Mouse (Mus musculus): Measurements from ENCODE around the gene Olah. TPM values are rescaled to one million over a fixed set of nuclear protein-coding genes. Genes with fewer than 3 reads are reported as not detected.

Olah gene
- polyA plus RNA-seq (2012; ENCODE audit: low replicate concordance), result not detected in 2 replicates

DNA sequence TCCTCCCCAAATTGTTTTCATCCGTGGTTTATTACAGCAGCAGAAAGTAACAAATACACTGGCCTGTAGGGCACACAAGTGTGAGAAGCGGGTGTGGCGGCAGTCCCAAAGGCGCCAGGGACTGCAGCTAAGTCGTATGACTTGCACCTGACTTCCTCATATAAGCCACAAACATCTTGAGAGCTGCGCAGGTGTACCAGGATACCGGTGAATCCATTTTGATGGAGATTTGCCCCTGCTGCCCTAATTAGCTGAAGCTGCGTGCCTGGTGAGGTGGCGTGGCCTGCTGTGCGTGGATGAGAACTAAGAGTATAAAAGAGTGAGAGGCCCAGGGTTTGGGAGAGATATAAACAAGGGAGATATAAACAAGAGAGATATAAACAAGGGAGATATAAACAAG, at the start of gene Olah:
Olah (minus strand) TSS at position 101 of the 400 bp plus-strand sequence.

DNA sequence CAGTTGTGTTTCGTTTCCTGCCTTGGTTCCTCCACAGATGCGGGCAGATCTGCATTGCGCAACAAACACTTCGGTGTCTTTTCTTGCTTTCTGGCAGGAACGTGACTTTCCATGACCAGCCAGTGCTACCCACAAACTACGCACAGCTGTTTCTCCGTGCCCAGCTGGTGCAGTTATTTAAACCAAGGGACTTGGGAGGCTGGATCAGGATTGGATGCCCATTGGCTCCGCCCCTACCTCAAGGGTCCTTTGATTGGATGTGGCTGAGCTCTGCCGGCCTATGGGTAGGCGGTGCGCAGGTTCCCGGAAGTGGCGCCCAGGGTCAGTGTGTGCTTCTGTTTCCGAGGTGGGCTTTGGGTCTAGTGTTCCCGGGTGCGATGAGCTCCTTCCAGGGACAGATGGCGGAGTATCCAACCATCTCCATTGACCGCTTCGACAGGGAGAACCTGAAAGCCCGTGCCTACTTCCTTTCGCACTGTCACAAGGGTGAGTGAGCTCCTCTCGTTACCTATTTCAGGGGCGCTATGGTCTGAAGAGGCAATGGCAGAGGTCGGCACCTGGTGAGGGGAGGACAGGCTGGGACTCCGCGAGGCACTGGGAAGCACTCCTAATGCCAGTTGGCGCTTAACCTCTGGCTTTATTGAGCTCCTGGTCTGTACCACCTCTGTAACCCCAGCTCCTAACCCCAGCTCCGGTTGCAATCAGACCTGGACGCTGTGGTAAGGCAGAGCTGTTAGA, 27.0 kb upstream of the Olah start, which contains the start of gene Dclre1c:
Dclre1c (plus strand) TSS at position 291 of the 738 bp plus-strand sequence.

DNA sequence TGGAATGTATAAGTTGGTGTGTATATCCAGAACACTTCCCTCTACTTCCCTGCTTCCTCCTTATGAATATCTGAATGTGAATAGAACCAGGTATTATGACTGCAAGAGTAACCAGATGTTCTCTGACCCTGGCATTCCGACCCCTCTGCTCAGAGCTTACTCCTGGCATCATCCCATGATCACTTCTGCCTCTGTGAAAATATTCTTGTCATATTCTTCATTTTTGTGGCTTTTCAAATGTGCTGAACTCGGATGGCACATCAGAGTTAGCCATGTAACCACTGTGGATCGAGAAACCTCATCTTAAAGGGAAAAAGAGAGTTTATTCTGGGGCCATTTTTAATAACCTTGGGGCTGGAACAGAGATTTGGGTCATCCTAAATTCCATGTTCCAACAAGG, 25.5 kb upstream of the Olah start, which contains the start of gene Meig1:
Meig1 (minus strand) TSS at position 101 of the 400 bp plus-strand sequence.

DNA sequence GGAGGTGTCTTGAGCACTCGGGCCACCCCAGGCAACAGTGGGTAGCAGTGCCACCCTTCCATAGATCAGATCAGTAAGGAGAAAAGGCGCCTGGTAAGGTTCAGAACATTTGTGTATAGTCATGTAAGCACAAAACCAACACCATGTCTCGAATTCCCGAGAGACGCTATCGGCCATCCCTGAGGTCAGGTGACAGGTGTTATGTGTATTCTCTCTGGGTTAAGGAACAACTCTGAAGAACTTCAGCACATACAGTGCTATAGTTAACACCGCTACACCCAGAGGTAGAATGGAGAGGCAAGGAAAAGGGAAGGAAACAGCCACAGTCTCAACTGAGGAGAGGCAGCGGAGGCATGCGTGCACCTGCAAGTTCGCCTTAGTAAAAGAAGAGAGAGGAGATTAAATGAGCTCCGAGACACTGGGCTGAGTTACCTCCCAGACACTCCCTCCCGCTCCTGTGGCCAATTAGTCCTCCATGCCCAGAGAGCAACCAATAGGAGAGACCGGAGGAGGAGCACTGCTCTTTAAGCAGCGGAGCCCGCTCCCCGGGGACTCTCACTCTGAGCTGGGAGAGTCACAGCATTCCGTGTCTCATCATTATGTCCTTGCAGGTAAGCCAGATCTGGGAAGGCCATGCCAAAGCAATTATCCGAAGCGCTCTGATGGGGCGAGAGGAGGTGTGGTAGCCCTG, 61.3 kb downstream of the Olah start, which contains the start of gene Acbd7:
Acbd7 (plus strand) TSS at position 558 of the 691 bp plus-strand sequence.

DNA sequence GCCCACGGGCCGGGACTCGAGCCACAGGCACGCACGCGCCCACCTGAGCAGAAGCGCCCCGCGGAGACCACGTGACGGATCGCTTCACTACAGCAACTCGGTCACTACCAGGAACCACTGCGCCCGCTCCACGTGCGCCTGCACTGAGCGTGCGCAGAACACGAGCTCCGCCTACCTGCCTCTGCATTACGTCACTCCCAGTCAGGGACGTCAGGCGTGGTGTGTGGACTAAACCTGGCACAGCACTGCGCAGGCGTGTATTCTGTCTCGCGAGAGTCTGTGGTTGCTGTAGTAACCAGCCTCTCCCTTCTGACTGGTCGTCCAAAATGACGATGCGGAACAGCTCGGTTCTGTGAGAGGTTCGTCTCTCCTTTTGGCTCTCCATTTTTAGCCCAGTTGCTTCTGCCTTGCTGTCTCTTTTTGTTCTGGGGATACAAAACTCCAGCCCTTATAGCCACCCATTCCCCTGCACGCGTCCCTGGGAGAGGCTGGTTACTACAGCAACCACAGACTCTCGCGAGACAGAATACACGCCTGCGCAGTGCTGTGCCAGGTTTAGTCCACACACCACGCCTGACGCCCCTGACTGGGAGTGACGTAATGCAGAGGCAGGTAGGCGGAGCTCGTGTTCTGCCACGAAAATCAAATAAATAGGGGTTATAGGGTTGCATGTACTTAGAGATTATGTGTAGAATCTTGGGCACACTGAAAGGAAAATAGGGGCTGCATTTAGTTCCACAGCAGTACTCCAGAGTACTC, 64.3 kb downstream of the Olah start, which contains the start of gene Rpp38:
Rpp38 (minus strand) TSS at position 160 of the 759 bp plus-strand sequence.

Other genes starting within 250 kb of the Olah start
- 7.4 and 7.9 TPM in 2 replicates for gene Nmt2, start 113.0 kb downstream of the Olah start, polyA plus RNA-seq (2012; ENCODE audit: low replicate concordance)
- gene Rpp38, start 64.6 kb downstream of the Olah start, polyA plus RNA-seq (2012; ENCODE audit: low replicate concordance), result 0.31 and 1.8 TPM in 2 replicates
- not detected in 2 replicates for gene Acbd7, start 61.0 kb downstream of the Olah start, polyA plus RNA-seq (2012; ENCODE audit: low replicate concordance)
- not detected in 2 replicates for gene Meig1, start 25.4 kb upstream of the Olah start, polyA plus RNA-seq (2012; ENCODE audit: low replicate concordance)
- gene Dclre1c, start 26.9 kb upstream of the Olah start, polyA plus RNA-seq (2012; ENCODE audit: low replicate concordance), result 2.8 and 4.3 TPM in 2 replicates
- gene Suv39h2, start 77.8 kb upstream of the Olah start, polyA plus RNA-seq (2012; ENCODE audit: low replicate concordance), result 0.30 and 0.99 TPM in 2 replicates
- 1.4 and 1.5 TPM in 2 replicates for gene Gm45902, start 115.6 kb upstream of the Olah start, polyA plus RNA-seq (2012; ENCODE audit: low replicate concordance)
- gene Hspa14, start 115.6 kb upstream of the Olah start, polyA plus RNA-seq (2012; ENCODE audit: low replicate concordance), result 3.3 and 8.1 TPM in 2 replicates
- gene Cdnf, start 115.8 kb upstream of the Olah start, polyA plus RNA-seq (2012; ENCODE audit: low replicate concordance), result 0.12 and 0.20 TPM in 2 replicates
- 470 and 793 TPM in 2 replicates for gene Fam107b, start 173.3 kb upstream of the Olah start, polyA plus RNA-seq (2012; ENCODE audit: low replicate concordance)